Mouse (Mus musculus): ENCODE data around the gene St3gal5. TPM values are rescaled to one million over a fixed set of nuclear protein-coding genes. Genes with fewer than 3 reads are reported as not detected.
A peak's percentile ranks its signal among the peaks of the same experiment; 100 is the strongest.
"Not testable (repeated sequence)": the region's sequence is repeated elsewhere in the genome, so short reads cannot be mapped to it uniquely, and the experiment has no call there.

St3gal5 gene
- polyA plus RNA-seq, 1 experiment, result 27.6 TPM

GRCm38 (mm10) chr6:72051757-72052156 lies 45.6 kb upstream of the St3gal5 start:
- Histone ChIP-seq H3ac (ENCODE audit: control insufficient read depth, insufficient read length, low read depth) (no peak overlapping the region), H3K36me3 (ENCODE audit: control insufficient read depth, insufficient read depth) (no peaks in the 10 kb centered on the region), H3K79me2 (ENCODE audit: control insufficient read depth, insufficient read depth) (no peaks in the 10 kb centered on the region), H3K4me3 (ENCODE audit: insufficient read depth, poor library complexity, severe bottlenecking) (no peak overlapping the region), H3K27me3 (ENCODE audit: control insufficient read depth, insufficient read depth, insufficient read length) (no peaks in the 10 kb centered on the region), H3K79me3 (ENCODE audit: low read depth) (no peaks in the 10 kb centered on the region)
- no peak for TF ChIP-seq USF1 (IDR thresholded peaks at IDR 0.05; ENCODE audit: low read depth)
- TF ChIP-seq CTCF (IDR thresholded peaks at IDR 0.05; ENCODE audit: control insufficient read depth, insufficient read depth, insufficient read length), result no peak
- no peak for TF ChIP-seq MAX (IDR thresholded peaks at IDR 0.05)
- no peak for TF ChIP-seq MYOD1 (IDR thresholded peaks at IDR 0.05; ENCODE audit: control insufficient read depth, insufficient read length, low read depth)
- TF ChIP-seq CEBPB (IDR thresholded peaks at IDR 0.05; ENCODE audit: low read depth), result no peak
- TF ChIP-seq MYOG (IDR thresholded peaks at IDR 0.05; ENCODE audit: control insufficient read depth, extremely low read depth, insufficient read length), result no peak
- TF ChIP-seq FOSL1 (IDR thresholded peaks at IDR 0.05; ENCODE audit: insufficient read depth, low read length, poor library complexity, severe bottlenecking), result no peak

GRCm38 (mm10) chr6:72056548-72056947 lies 40.8 kb upstream of the St3gal5 start:
- Histone ChIP-seq H3ac (ENCODE audit: control insufficient read depth, insufficient read length, low read depth) (no peak overlapping the region), H3K79me2 (ENCODE audit: control insufficient read depth, insufficient read depth) (no peaks in the 10 kb centered on the region), H3K4me3 (ENCODE audit: insufficient read depth, poor library complexity, severe bottlenecking) (no peak overlapping the region), H3K79me3 (ENCODE audit: low read depth) (no peaks in the 10 kb centered on the region), H3K27me3 (ENCODE audit: control insufficient read depth, insufficient read depth, insufficient read length) (no peaks in the 10 kb centered on the region), H3K36me3 (ENCODE audit: control insufficient read depth, insufficient read depth) (no peaks in the 10 kb centered on the region)
- TF ChIP-seq FOSL1 (IDR thresholded peaks at IDR 0.05; ENCODE audit: insufficient read depth, low read length, poor library complexity, severe bottlenecking), result peak; percentile 71
- TF ChIP-seq MAX (IDR thresholded peaks at IDR 0.05), result no peak

GRCm38 (mm10) chr6:72058398-72058889 lies 38.9 kb upstream of the St3gal5 start:
- no peaks in the 10 kb centered on the region for H3K79me3 ChIP-seq (ENCODE audit: low read depth)
- no peaks in the 10 kb centered on the region for H3K27me3 ChIP-seq (ENCODE audit: control insufficient read depth, insufficient read depth, insufficient read length)
- H3ac ChIP-seq (ENCODE audit: control insufficient read depth, insufficient read length, low read depth), result no peak overlapping the region
- TF ChIP-seq MYOD1 (IDR thresholded peaks at IDR 0.05; ENCODE audit: control insufficient read depth, insufficient read length, low read depth), result no peak
- TF ChIP-seq MAX (IDR thresholded peaks at IDR 0.05), result no peak
- no peak for TF ChIP-seq USF1 (IDR thresholded peaks at IDR 0.05; ENCODE audit: low read depth)
- TF ChIP-seq MYOG (IDR thresholded peaks at IDR 0.05; ENCODE audit: control insufficient read depth, extremely low read depth, insufficient read length), result no peak
- TF ChIP-seq CEBPB (IDR thresholded peaks at IDR 0.05; ENCODE audit: low read depth), result no peak
- TF ChIP-seq CTCF (IDR thresholded peaks at IDR 0.05; ENCODE audit: control insufficient read depth, insufficient read depth, insufficient read length), result no peak
- TF ChIP-seq FOSL1 (IDR thresholded peaks at IDR 0.05; ENCODE audit: insufficient read depth, low read length, poor library complexity, severe bottlenecking), result no peak
- H3K79me2 ChIP-seq (ENCODE audit: control insufficient read depth, insufficient read depth), result no peaks in the 10 kb centered on the region
- H3K4me3 ChIP-seq (ENCODE audit: insufficient read depth, poor library complexity, severe bottlenecking), result no peak overlapping the region
- H3K36me3 ChIP-seq (ENCODE audit: control insufficient read depth, insufficient read depth), result no peaks in the 10 kb centered on the region

GRCm38 (mm10) chr6:72060677-72061076 lies 36.7 kb upstream of the St3gal5 start:
- H3K36me3 ChIP-seq (ENCODE audit: control insufficient read depth, insufficient read depth); H3K79me3 ChIP-seq (ENCODE audit: low read depth); H3K4me3 ChIP-seq (ENCODE audit: insufficient read depth, poor library complexity, severe bottlenecking); H3K27me3 ChIP-seq (ENCODE audit: control insufficient read depth, insufficient read depth, insufficient read length); H3ac ChIP-seq (ENCODE audit: control insufficient read depth, insufficient read length, low read depth); H3K79me2 ChIP-seq (ENCODE audit: control insufficient read depth, insufficient read depth): not testable (repeated sequence)

- Histone ChIP-seq H3K79me3 (ENCODE audit: low read depth) (no peaks in the 10 kb centered on the region), H3K36me3 (ENCODE audit: control insufficient read depth, insufficient read depth) (no peaks in the 10 kb centered on the region), H3K4me3 (ENCODE audit: insufficient read depth, poor library complexity, severe bottlenecking) (no peak overlapping the region), H3K27me3 (ENCODE audit: control insufficient read depth, insufficient read depth, insufficient read length) (no peaks in the 10 kb centered on the region), H3ac (ENCODE audit: control insufficient read depth, insufficient read length, low read depth) (no peak overlapping the region), H3K79me2 (ENCODE audit: control insufficient read depth, insufficient read depth) (no peaks in the 10 kb centered on the region)
- TF ChIP-seq USF1 (IDR thresholded peaks at IDR 0.05; ENCODE audit: low read depth) (no peak), MYOD1 (IDR thresholded peaks at IDR 0.05; ENCODE audit: control insufficient read depth, insufficient read length, low read depth) (no peak), CTCF (IDR thresholded peaks at IDR 0.05; ENCODE audit: control insufficient read depth, insufficient read depth, insufficient read length) (no peak), CEBPB (IDR thresholded peaks at IDR 0.05; ENCODE audit: low read depth) (no peak), MYOG (IDR thresholded peaks at IDR 0.05; ENCODE audit: control insufficient read depth, extremely low read depth, insufficient read length) (no peak), MAX (IDR thresholded peaks at IDR 0.05) (no peak), FOSL1 (IDR thresholded peaks at IDR 0.05; ENCODE audit: insufficient read depth, low read length, poor library complexity, severe bottlenecking) (no peak)
Measured at GRCm38 (mm10) chr6:72063718-72064117, 33.7 kb upstream of the St3gal5 start.

GRCm38 (mm10) chr6:72065988-72066387 lies 31.4 kb upstream of the St3gal5 start:
- Histone ChIP-seq H3ac (ENCODE audit: control insufficient read depth, insufficient read length, low read depth) (no peak overlapping the region), H3K79me2 (ENCODE audit: control insufficient read depth, insufficient read depth) (no peaks in the 10 kb centered on the region), H3K79me3 (ENCODE audit: low read depth) (no peaks in the 10 kb centered on the region), H3K4me3 (ENCODE audit: insufficient read depth, poor library complexity, severe bottlenecking) (no peak overlapping the region), H3K27me3 (ENCODE audit: control insufficient read depth, insufficient read depth, insufficient read length) (no peaks in the 10 kb centered on the region), H3K36me3 (ENCODE audit: control insufficient read depth, insufficient read depth) (no peaks in the 10 kb centered on the region)
- TF ChIP-seq MYOD1 (IDR thresholded peaks at IDR 0.05; ENCODE audit: control insufficient read depth, insufficient read length, low read depth) (no peak), MAX (IDR thresholded peaks at IDR 0.05) (no peak), CEBPB (IDR thresholded peaks at IDR 0.05; ENCODE audit: low read depth) (no peak), USF1 (IDR thresholded peaks at IDR 0.05; ENCODE audit: low read depth) (no peak), CTCF (IDR thresholded peaks at IDR 0.05; ENCODE audit: control insufficient read depth, insufficient read depth, insufficient read length) (no peak), FOSL1 (IDR thresholded peaks at IDR 0.05; ENCODE audit: insufficient read depth, low read length, poor library complexity, severe bottlenecking) (no peak), MYOG (IDR thresholded peaks at IDR 0.05; ENCODE audit: control insufficient read depth, extremely low read depth, insufficient read length) (no peak)
